Mouse (Mus musculus) embryo, embryonic 11 days (tissue): ENCODE measurements around the gene Gm21943.
"Not testable (repeated sequence)": the region's sequence is repeated elsewhere in the genome, so short reads cannot be mapped to it uniquely, and the experiment has no call there.

ENCODE experiments used
- DNase-seq: peaks from one replicate; pipeline ENCODE4 v3.0.0-alpha.2; 2015

Gene Gm21943

GRCm38 (mm10) chrY:57533644-57534043 lies at the start of gene Gm21943:
TSS of gene Gm21943 (minus strand) at chrY:57533744.
- DNase-seq: not testable (repeated sequence)
